Mouse (Mus musculus) C2C12 (cell line): ENCODE data around the gene Atp5d. TPM values are rescaled to one million over a fixed set of nuclear protein-coding genes. Genes with fewer than 3 reads are reported as not detected.
A peak's percentile ranks its signal among the peaks of the same experiment; 100 is the strongest.

ENCODE experiments used
- H3K27me3 ChIP-seq: one replicate; pipeline ENCODE4 v1.6.1; 2011; ENCODE audit not compliant: control insufficient read depth, insufficient read depth, insufficient read length
- H3K36me3 ChIP-seq: one replicate; pipeline ENCODE4 v1.6.1; 2011; ENCODE audit not compliant: control insufficient read depth, insufficient read depth
- H3K4me3 ChIP-seq: one replicate; pipeline ENCODE4 v1.5.1; 2011; ENCODE audit warnings: mild to moderate bottlenecking, control low read depth; ENCODE audit not compliant: poor library complexity, insufficient read depth, severe bottlenecking
- H3K79me2 ChIP-seq: one replicate; pipeline ENCODE4 v1.6.1; 2011; ENCODE audit not compliant: control insufficient read depth, insufficient read depth
- H3K79me3 ChIP-seq: one replicate; pipeline ENCODE4 v1.6.1; 2011; ENCODE audit warnings: low read depth, control low read depth
- H3ac ChIP-seq: one replicate; pipeline ENCODE3; 2011; ENCODE audit warnings: low read depth; ENCODE audit not compliant: control insufficient read depth, insufficient read length
- CEBPB ChIP-seq: IDR thresholded peaks from one replicate; pipeline ENCODE4 v1.6.1; 2011; ENCODE audit warnings: low read depth, mild to moderate bottlenecking, control low read depth, moderate library complexity
- CTCF ChIP-seq: IDR thresholded peaks from one replicate; pipeline ENCODE4 v1.5.1; 2011; ENCODE audit not compliant: control insufficient read depth, insufficient read depth, insufficient read length
- FOSL1 ChIP-seq: IDR thresholded peaks from one replicate; pipeline ENCODE4 v1.8.0; 2011; ENCODE audit warnings: mild to moderate bottlenecking, low read length; ENCODE audit not compliant: poor library complexity, insufficient read depth, severe bottlenecking
- MAX ChIP-seq: IDR thresholded peaks from one replicate; pipeline ENCODE4 v1.6.1; 2011; ENCODE audit warnings: mild to moderate bottlenecking, control low read depth
- MYOD1 ChIP-seq: IDR thresholded peaks from one replicate; pipeline ENCODE4 v1.6.1; 2011; ENCODE audit warnings: low read depth; ENCODE audit not compliant: control insufficient read depth, insufficient read length
- MYOG ChIP-seq: IDR thresholded peaks from one replicate; pipeline ENCODE4 v1.6.1; 2011; ENCODE audit not compliant: control insufficient read depth, insufficient read length; ENCODE audit errors: extremely low read depth
- USF1 ChIP-seq: IDR thresholded peaks from one replicate; pipeline ENCODE4 v1.6.1; 2011; ENCODE audit warnings: low read depth, mild to moderate bottlenecking, control low read depth, moderate library complexity
- polyA plus RNA-seq: library from polyadenylated mRNA; unstranded; fragments of >200 nt; fragmentation: generic; extraction: Trizol; gene quantifications from one replicate; pipeline ENCODE4 v1.2.1, GENCODE M21; 2012; ENCODE audit warnings: missing spikeins

The Atp5d gene
- polyA plus RNA-seq, 1 experiment: 720 TPM

GRCm38 (mm10) chr10:80169070-80169469, 30.6 kb downstream of the Atp5d start:
- TF ChIP-seq CEBPB (no peak), USF1 (no peak), MAX (no peak)
- H3K79me3 ChIP-seq: peaks cover 13% of the 10 kb centered on the region
- peaks cover 25% of the 10 kb centered on the region for H3K79me2 ChIP-seq
- H3ac ChIP-seq: no peak overlapping the region
- no peaks in the 10 kb centered on the region for H3K27me3 ChIP-seq
- H3K4me3 ChIP-seq: no peak overlapping the region
- peaks cover 31% of the 10 kb centered on the region for H3K36me3 ChIP-seq

GRCm38 (mm10) chr10:80169651-80170050, 31.2 kb downstream of the Atp5d start:
- Histone ChIP-seq H3K79me2 (peaks cover 25% of the 10 kb centered on the region), H3K4me3 (no peak overlapping the region), H3K27me3 (no peaks in the 10 kb centered on the region), H3K36me3 (peaks cover 31% of the 10 kb centered on the region), H3K79me3 (peaks cover 13% of the 10 kb centered on the region), H3ac (no peak overlapping the region)
- no peak for TF ChIP-seq MAX

- Histone ChIP-seq H3K4me3 (no peak overlapping the region), H3K79me3 (peaks cover 13% of the 10 kb centered on the region), H3ac (no peak overlapping the region), H3K27me3 (no peaks in the 10 kb centered on the region), H3K79me2 (peaks cover 25% of the 10 kb centered on the region), H3K36me3 (peaks cover 31% of the 10 kb centered on the region)
- TF ChIP-seq FOSL1 (no peak), MYOG (no peak), CEBPB (no peak), CTCF (no peak)
Observed at GRCm38 (mm10) chr10:80170052-80170451, 31.6 kb downstream of the Atp5d start.

- H3K79me2 ChIP-seq: peaks cover 25% of the 10 kb centered on the region
- no peaks in the 10 kb centered on the region for H3K27me3 ChIP-seq
- TF ChIP-seq USF1 (no peak), MYOD1 (no peak), CTCF (no peak), CEBPB (no peak), FOSL1 (no peak), MYOG (no peak), MAX (no peak)
- H3K79me3 ChIP-seq: peaks cover 13% of the 10 kb centered on the region
- peaks cover 31% of the 10 kb centered on the region for H3K36me3 ChIP-seq
- no peak overlapping the region for H3ac ChIP-seq
- H3K4me3 ChIP-seq: no peak overlapping the region
Observed at GRCm38 (mm10) chr10:80170601-80171021, 32.2 kb downstream of the Atp5d start.

- Histone ChIP-seq H3K79me2 (peaks cover 25% of the 10 kb centered on the region), H3K4me3 (no peak overlapping the region), H3K36me3 (peaks cover 31% of the 10 kb centered on the region), H3ac (no peak overlapping the region), H3K79me3 (peaks cover 13% of the 10 kb centered on the region), H3K27me3 (no peaks in the 10 kb centered on the region)
- TF ChIP-seq MYOG: no peak
- no peak for TF ChIP-seq USF1
- no peak for TF ChIP-seq CEBPB
- no peak for TF ChIP-seq MAX
- no peak for TF ChIP-seq MYOD1
- no peak for TF ChIP-seq CTCF
- no peak for TF ChIP-seq FOSL1
Observed at GRCm38 (mm10) chr10:80171252-80171651, 32.8 kb downstream of the Atp5d start.

- TF ChIP-seq CTCF (no peak), CEBPB (no peak), MYOD1 (no peak)
- Histone ChIP-seq H3K36me3 (peaks cover 31% of the 10 kb centered on the region), H3K79me3 (peaks cover 13% of the 10 kb centered on the region), H3K4me3 (peak overlapping the region; percentile 41), H3ac (peak overlapping the region; percentile 9), H3K27me3 (no peaks in the 10 kb centered on the region), H3K79me2 (peaks cover 25% of the 10 kb centered on the region)
Observed at GRCm38 (mm10) chr10:80171760-80172526, 33.5 kb downstream of the Atp5d start.
